Mouse (Mus musculus) c-Kit-negative CD71-positive TER-119-positive erythroid progenitor cells, embryonic 14.5 days (primary cell): ENCODE data around the gene Rgs7bp.

ENCODE experiments used
- DNase-seq: peaks from one replicate; pipeline ENCODE4 v3.0.0-alpha.2; 2013; ENCODE audit warnings: low read depth, low spot score

Rgs7bp gene

GRCm38 (mm10) chr13:105054181-105054940, at the start of gene Rgs7bp:
TSS of gene Rgs7bp (minus strand) at chr13:105054930.
- DNase-seq, result no peak

GRCm38 (mm10) chr13:105104385-105104784, 49.7 kb upstream of the Rgs7bp start:
- no peak for DNase-seq

- no peak for DNase-seq
Observed at GRCm38 (mm10) chr13:105100705-105101104, 46.0 kb upstream of the Rgs7bp start.

GRCm38 (mm10) chr13:105096316-105096715, 41.6 kb upstream of the Rgs7bp start:
- DNase-seq, result no peak

GRCm38 (mm10) chr13:105089276-105089675, 34.5 kb upstream of the Rgs7bp start:
- no peak for DNase-seq

GRCm38 (mm10) chr13:105081862-105082261, 27.1 kb upstream of the Rgs7bp start, which contains the start of gene 4933425L06Rik:
TSS of gene 4933425L06Rik (plus strand) at chr13:105082122.
- no peak for DNase-seq

- DNase-seq, result no peak
Observed at GRCm38 (mm10) chr13:105066890-105067845, 12.4 kb upstream of the Rgs7bp start.

GRCm38 (mm10) chr13:105066119-105066518, 11.4 kb upstream of the Rgs7bp start:
- no peak for DNase-seq

- DNase-seq, result no peak
Observed at GRCm38 (mm10) chr13:105055374-105055773, 644 bp upstream of the Rgs7bp start.

- DNase-seq, result no peak
Observed at GRCm38 (mm10) chr13:105054941-105055309, 195 bp upstream of the Rgs7bp start.

GRCm38 (mm10) chr13:105053618-105054017, 1.1 kb downstream of the Rgs7bp start:
- DNase-seq, result no peak

GRCm38 (mm10) chr13:105051432-105051831, 3.3 kb downstream of the Rgs7bp start:
- no peak for DNase-seq

GRCm38 (mm10) chr13:105048662-105049061, 6.1 kb downstream of the Rgs7bp start:
- DNase-seq, result no peak

GRCm38 (mm10) chr13:105047377-105047776, 7.4 kb downstream of the Rgs7bp start:
- no peak for DNase-seq

GRCm38 (mm10) chr13:105043882-105044281, 10.8 kb downstream of the Rgs7bp start:
- DNase-seq, result no peak

GRCm38 (mm10) chr13:105038334-105038733, 16.4 kb downstream of the Rgs7bp start:
- no peak for DNase-seq

- DNase-seq, result no peak
Observed at GRCm38 (mm10) chr13:105037816-105038215, 16.9 kb downstream of the Rgs7bp start.

GRCm38 (mm10) chr13:105031882-105032281, 22.8 kb downstream of the Rgs7bp start:
- no peak for DNase-seq

GRCm38 (mm10) chr13:105028276-105028675, 26.5 kb downstream of the Rgs7bp start:
- DNase-seq, result no peak

GRCm38 (mm10) chr13:105016577-105016976, 38.2 kb downstream of the Rgs7bp start:
- DNase-seq, result no peak

GRCm38 (mm10) chr13:105015710-105016404, 38.9 kb downstream of the Rgs7bp start:
- no peak for DNase-seq

- DNase-seq, result no peak
Observed at GRCm38 (mm10) chr13:105011300-105011699, 43.4 kb downstream of the Rgs7bp start.
